Mouse (Mus musculus): Measurements from ENCODE around the gene Fcgrt. TPM values are rescaled to one million over a fixed set of nuclear protein-coding genes. Genes with fewer than 3 reads are reported as not detected.
A peak's percentile ranks its signal among the peaks of the same experiment; 100 is the strongest.

Fcgrt gene
- total and polyA plus RNA-seq, 3 experiments = 0.13 to 0.16 TPM; not detected in 1

DNA sequence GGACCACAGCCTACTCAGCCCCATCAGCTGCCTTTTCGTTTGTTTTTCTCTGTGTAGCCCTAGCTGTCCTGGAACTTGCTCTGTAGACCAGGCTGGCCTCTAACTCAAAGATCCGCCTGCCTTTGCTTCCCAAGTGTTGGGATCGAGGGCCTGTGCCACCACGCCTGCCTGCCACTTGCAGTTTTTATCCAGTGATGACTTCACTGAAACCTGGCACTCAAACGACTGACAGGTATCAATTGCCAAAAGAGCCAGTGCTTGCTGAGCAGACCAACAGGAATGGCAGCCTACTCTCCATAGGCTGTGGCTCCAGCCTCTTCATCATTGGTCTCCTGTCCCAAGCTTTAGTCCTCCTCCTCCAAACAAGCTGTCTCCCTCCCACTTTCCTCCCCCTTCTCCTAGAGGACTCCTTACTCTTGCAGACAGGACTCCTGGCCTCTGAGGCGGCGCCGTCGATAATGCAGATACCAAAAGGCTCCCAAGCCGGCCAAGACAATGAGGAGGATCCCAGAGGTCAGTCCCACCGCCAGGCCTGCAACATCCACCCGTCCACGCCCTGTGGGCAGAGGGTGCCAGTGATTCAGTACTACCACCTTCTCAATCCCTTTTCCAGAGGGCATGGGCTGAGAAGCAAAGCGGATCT, 47.2 kb downstream of the Fcgrt start:
- dilution Hi-C loops (cut with MboI; ENCODE audit: extremely low pct_ligation_motif_present, extremely low pct_unique_long_range_greater_than_20kb, low sequenced_read_pairs) (no loop called here), in situ Hi-C loops (cut with MboI; ENCODE audit: low pct_ligation_motif_present, low pct_unique_long_range_greater_than_20kb, low sequenced_read_pairs) (no loop called here)
- H3K9me3 ChIP-seq (replicated peaks; ENCODE audit: low read length) = no peaks in the 10 kb centered on the region
- H3K27ac ChIP-seq (ENCODE audit: insufficient read depth, low read depth) = no peak overlapping the region
- H3K9ac ChIP-seq (ENCODE audit: insufficient read depth, low read depth) = no peak overlapping the region
- no peak for DNase-seq (ENCODE audit: extremely low read depth)
- H3K79me2 ChIP-seq (replicated peaks; ENCODE audit: control insufficient read depth, extremely low read depth, insufficient read depth, poor library complexity, severe bottlenecking) = no peaks in the 10 kb centered on the region
- no peak overlapping the region for H3K4me2 ChIP-seq (ENCODE audit: insufficient read depth, low read depth, poor library complexity, severe bottlenecking)
- TF ChIP-seq EP300 (IDR thresholded peaks at IDR 0.05; ENCODE audit: low read length) (no peak), POLR2AphosphoS2 (IDR thresholded peaks at IDR 0.05; ENCODE audit: low read depth, low read length) (no peak)
- peaks cover under 1 to 27% of the 10 kb centered on the region in 2 experiments; a peak in 2 of 4 replicates for H3K4me1 ChIP-seq (ENCODE audit: control insufficient read depth in 1 of 2, insufficient read depth in 2 of 2)
- H3K4me3 ChIP-seq (replicated peaks in 1 of 3; ENCODE audit: low read depth in 2 of 3, low read length in 2 of 3, poor library complexity in 1 of 3) = no peak overlapping the region
- H3K27me3 ChIP-seq (replicated peaks) = no peaks in the 10 kb centered on the region
- H3K36me3 ChIP-seq (replicated peaks in 1 of 2; ENCODE audit: control insufficient read depth in 1 of 2, insufficient read depth in 1 of 2, low read length in 1 of 2) = peaks cover 0 to 6% of the 10 kb centered on the region in 2 experiments

DNA sequence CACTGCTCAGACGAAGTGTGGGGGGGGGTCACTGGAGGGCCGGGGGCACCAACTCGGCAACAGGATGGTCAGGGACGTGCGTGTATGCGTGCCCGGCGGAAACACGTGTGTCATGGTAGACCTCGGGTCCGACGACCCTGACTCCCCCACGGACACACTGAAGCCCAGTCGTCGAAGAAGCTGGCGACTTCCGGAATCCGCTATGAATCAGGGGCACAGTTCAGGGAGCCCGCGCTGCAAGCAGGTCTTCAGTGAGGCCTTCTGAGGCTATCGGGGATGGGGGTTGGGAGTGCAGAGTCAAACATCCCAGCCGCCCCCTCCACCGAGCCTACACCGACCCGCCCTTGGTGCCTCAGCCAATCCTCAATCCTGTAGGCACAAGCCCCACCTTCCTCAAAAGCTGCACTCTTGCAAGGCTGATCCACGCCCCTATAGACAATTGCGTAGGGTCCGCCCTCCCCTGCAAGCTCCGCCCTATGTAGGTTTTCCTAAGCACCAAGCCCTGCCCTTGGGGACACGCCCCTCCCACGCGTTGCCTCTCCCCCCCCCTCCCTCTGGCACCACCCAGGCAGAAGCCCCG, 49.6 kb downstream of the Fcgrt start:
- Histone ChIP-seq H3K27ac (ENCODE audit: insufficient read depth, low read depth) (peak overlapping the region; percentile 97), H3K9ac (ENCODE audit: insufficient read depth, low read depth) (peak overlapping the region; percentile 89), H3K4me1 (ENCODE audit: control insufficient read depth in 1 of 2, insufficient read depth in 2 of 2) (peaks cover 0 to 25% of the 10 kb centered on the region in 2 experiments; a peak in 2 of 4 replicates), H3K27me3 (replicated peaks) (no peaks in the 10 kb centered on the region), H3K4me3 (replicated peaks in 1 of 3; ENCODE audit: low read depth in 2 of 3, low read length in 2 of 3, poor library complexity in 1 of 3) (peak overlapping the region; percentile 60 to 80 (median 72)), H3K79me2 (replicated peaks; ENCODE audit: control insufficient read depth, extremely low read depth, insufficient read depth, poor library complexity, severe bottlenecking) (peaks cover 3% of the 10 kb centered on the region; the same call in 1 of the 2 replicates), H3K36me3 (replicated peaks in 1 of 2; ENCODE audit: control insufficient read depth in 1 of 2, insufficient read depth in 1 of 2, low read length in 1 of 2) (peaks cover 13 to 15% of the 10 kb centered on the region in 2 experiments), H3K9me3 (replicated peaks; ENCODE audit: low read length) (no peaks in the 10 kb centered on the region), H3K4me2 (ENCODE audit: insufficient read depth, low read depth, poor library complexity, severe bottlenecking) (peak overlapping the region; percentile 77)
- dilution Hi-C loops (cut with MboI; ENCODE audit: extremely low pct_ligation_motif_present, extremely low pct_unique_long_range_greater_than_20kb, low sequenced_read_pairs) = no loop called here
- peak; percentile 99 for DNase-seq (ENCODE audit: extremely low read depth)
- in situ Hi-C loops (cut with MboI; ENCODE audit: low pct_ligation_motif_present, low pct_unique_long_range_greater_than_20kb, low sequenced_read_pairs) = no loop called here
- TF ChIP-seq NRF1 (IDR thresholded peaks at IDR 0.05; ENCODE audit: low read depth, low read length) (peak; percentile 49), CTCF (conservative IDR thresholded peaks at IDR 0.05 in 1 of 2, IDR thresholded peaks at IDR 0.05 in 1 of 2; ENCODE audit: low read depth in 2 of 2, low read length in 2 of 2) (no peak), CHD1 (IDR thresholded peaks at IDR 0.05; ENCODE audit: low read depth, low read length) (no peak), UBTF (IDR thresholded peaks at IDR 0.05; ENCODE audit: low read depth, low read length) (no peak), CHD2 (IDR thresholded peaks at IDR 0.05; ENCODE audit: low read length) (peak; percentile 91), JUN (IDR thresholded peaks at IDR 0.05; ENCODE audit: insufficient read depth, low read depth, low read length) (no peak), E2F4 (IDR thresholded peaks at IDR 0.05; ENCODE audit: insufficient replicate concordance, low read depth, low read length) (no peak), RAD21 (IDR thresholded peaks at IDR 0.05; ENCODE audit: low read depth, low read length) (no peak), ZMIZ1 (IDR thresholded peaks at IDR 0.05; ENCODE audit: low read depth, low read length) (no peak), GABPA (IDR thresholded peaks at IDR 0.05; ENCODE audit: insufficient replicate concordance, low read depth, low read length) (no peak), POLR2AphosphoS2 (IDR thresholded peaks at IDR 0.05; ENCODE audit: low read depth, low read length) (peak; percentile 77; the same call in 1 of the 2 replicates), MAZ (IDR thresholded peaks at IDR 0.05; ENCODE audit: low read depth, low read length) (peak; percentile 50; the same call in 1 of the 2 replicates), MYC (IDR thresholded peaks at IDR 0.05; ENCODE audit: low read depth, low read length) (peak; percentile 70; the same call in 1 of the 2 replicates), POLR2A (IDR thresholded peaks at IDR 0.05; ENCODE audit: low read depth, low read length) (peak; percentile 93), ZNF384 (IDR thresholded peaks at IDR 0.05; ENCODE audit: low read depth, low read length) (peak; percentile 58), PAX5 (IDR thresholded peaks at IDR 0.05; ENCODE audit: low read length) (no peak), TBP (conservative IDR thresholded peaks at IDR 0.05; ENCODE audit: low read depth, low read length) (peak; percentile 93), ELF1 (IDR thresholded peaks at IDR 0.05; ENCODE audit: low read depth, low read length) (peak; percentile 78), KAT2A (IDR thresholded peaks at IDR 0.05; ENCODE audit: insufficient replicate concordance, low read length) (0 out of 2 replicates have a peak, but pooled peaks have one; percentile 7), USF1 (IDR thresholded peaks at IDR 0.05; ENCODE audit: low read depth, low read length) (no peak), SIN3A (IDR thresholded peaks at IDR 0.05; ENCODE audit: low read length) (peak; percentile 60; the same call in 1 of the 2 replicates), USF2 (conservative IDR thresholded peaks at IDR 0.05; ENCODE audit: low read depth, low read length) (no peak), IRF4 (IDR thresholded peaks at IDR 0.05; ENCODE audit: low read depth, low read length) (no peak), MAX (IDR thresholded peaks at IDR 0.05; ENCODE audit: low read length) (peak; percentile 77), MEF2A (IDR thresholded peaks at IDR 0.05; ENCODE audit: borderline replicate concordance, low read depth, low read length) (no peak), EP300 (IDR thresholded peaks at IDR 0.05; ENCODE audit: low read length) (no peak), JUND (conservative IDR thresholded peaks at IDR 0.05; ENCODE audit: low read depth, low read length) (no peak), NELFE (IDR thresholded peaks at IDR 0.05; ENCODE audit: low read depth, low read length) (peak; percentile 62), HCFC1 (IDR thresholded peaks at IDR 0.05; ENCODE audit: low read depth, low read length) (peak; percentile 63), ZKSCAN1 (IDR thresholded peaks at IDR 0.05; ENCODE audit: borderline replicate concordance, low read depth, low read length) (no peak), ETS1 (conservative IDR thresholded peaks at IDR 0.05; ENCODE audit: low read depth, low read length) (peak; percentile 28; the same call in 1 of the 2 replicates)
